Mouse (Mus musculus): ENCODE measurements around the gene Ankrd31.
"Not testable (repeated sequence)": the region's sequence is repeated elsewhere in the genome, so short reads cannot be mapped to it uniquely, and the experiment has no call there.

Gene Ankrd31

DNA sequence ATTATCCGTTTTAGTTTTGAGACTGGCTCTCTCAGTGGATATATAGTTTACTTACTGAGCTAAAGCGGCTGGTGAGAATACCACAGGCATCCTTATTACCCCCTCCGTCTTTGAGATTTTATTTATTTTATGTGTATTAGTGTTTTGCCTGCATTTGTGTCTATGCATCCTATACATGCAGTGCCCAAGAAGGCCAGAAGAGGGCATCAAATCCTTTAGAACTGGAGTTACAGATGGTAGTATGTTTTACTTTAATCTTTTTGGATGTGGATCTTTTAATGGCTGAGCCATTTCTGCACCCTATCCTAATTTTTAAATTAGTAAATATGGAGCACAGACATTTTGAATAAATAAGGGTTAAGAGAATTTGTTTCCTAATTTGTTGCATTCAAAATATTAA, 107.1 kb downstream of the Ankrd31 start:
- peak; percentile 42 to 66 for DNase-seq (ENCODE audit: low spot score in 2 of 2)

DNA sequence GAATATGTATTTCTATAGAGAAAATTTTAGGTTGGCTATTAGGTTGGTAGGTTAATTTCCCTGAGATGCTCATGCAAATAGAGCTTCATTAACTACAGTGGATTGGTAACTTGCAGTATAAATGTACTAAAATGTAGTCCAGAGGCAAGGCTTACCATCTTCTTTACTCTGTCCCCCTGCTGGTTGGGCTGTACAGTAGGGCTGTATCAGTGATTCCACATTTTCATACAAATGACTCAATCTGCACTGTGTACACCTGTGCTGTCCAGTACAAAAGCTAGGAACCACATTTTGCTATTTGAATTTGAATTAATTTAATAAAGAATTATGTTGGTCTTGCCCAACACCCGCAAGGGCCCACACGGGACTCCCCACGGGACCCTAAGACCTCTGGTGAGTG, 111.1 kb downstream of the Ankrd31 start:
- no peak for DNase-seq (ENCODE audit: low spot score in 2 of 2)

DNA sequence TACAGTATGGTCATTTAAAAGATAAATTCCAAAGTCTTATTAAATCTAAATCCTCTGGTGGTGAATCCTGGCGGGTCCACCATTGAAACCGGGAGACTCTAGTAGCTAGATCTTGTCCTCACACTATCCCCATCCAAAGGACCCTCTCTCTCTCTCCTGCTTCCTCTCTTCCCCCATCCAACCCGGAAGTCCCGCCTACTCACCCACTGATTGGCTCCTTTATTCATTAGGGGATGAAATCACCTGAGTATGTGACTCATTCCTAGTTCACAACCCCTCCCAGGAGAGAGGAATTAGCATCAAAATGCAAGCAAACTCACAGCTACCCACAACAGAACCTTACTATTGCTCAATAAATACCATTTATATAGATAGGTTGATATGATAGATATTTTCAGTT, 122.7 kb downstream of the Ankrd31 start:
- DNase-seq (ENCODE audit: low spot score in 2 of 2), result no peak

DNA sequence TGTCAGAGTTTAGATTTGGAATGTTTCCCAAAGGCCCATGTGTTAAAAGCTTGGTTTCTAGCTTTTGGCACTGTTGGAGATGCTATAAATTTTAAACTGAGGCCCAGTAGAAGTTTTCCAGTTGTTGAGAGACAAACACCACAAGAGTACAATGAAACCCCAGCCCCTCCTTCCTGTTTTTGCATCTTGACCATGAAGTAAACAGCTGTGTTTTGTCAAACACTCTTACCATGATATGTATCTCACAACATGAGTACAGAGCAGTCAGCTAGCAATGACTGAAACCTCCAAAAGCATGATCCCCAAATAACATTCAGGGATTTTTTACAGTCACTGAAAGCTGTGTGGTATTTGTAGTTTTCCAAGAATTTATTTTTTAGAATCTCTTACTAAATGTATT, 126.0 kb downstream of the Ankrd31 start:
- DNase-seq (ENCODE audit: low spot score in 2 of 2), result no peak

DNA sequence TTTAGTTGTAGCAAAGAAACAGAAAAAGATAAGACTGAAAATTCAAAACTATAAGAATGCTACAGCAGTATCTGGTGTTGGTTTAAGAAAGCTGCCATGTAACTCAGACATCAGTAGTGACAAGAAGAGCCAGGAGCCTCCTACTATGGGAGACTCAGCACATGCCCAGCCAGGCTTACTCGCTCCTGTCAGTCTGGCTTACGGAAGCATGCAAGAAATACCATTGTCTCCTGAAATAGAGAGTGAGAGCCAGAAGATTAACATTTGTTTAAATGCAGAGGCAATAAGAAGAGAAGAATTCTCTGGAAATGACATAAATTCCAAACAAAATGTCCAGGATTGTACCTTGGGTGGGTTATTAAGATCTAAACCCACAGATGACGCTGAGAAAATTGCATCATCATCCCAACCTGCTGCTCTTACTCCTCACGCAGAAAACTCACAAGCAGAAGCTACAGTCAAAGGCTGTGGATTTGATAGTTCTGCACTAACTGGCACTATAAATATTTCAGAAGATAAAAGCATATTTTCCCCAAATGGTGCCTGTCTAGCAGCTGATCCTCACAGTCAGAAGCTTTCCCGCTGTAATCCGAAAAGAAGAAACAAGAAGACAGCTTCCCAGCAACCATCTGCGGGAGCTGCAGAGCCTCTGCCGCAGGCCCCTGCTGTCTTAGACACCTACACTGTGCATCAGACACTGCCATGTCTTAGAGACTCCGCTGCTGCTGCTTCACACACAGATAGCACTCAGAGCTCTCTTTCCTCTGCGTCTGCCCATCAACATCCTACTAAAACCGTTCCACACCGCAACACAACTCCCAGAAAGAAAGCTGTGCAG, 130.4 kb downstream of the Ankrd31 start:
- no peak for DNase-seq (ENCODE audit: low spot score in 2 of 2)

DNA sequence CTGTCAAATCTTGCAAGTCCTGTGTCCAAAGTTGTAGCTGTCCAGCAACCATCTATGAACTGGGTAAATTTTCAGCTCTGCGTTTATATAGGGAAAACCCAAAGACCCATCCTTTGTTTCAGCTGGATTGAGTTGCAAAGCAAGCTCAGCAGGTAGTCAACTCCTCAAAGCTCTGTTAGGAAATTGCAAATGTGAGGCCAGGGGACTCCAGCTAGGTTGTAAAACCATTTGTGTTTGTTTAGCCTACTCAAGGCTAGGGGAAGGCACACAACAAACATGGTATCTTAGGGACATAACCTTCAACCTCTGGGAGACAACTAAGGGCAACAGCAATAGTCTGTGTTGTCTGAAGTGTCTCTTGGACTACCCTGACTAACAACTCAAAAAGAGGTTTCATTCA, 136.5 kb downstream of the Ankrd31 start:
- no peak for DNase-seq (ENCODE audit: low spot score in 2 of 2)

DNA sequence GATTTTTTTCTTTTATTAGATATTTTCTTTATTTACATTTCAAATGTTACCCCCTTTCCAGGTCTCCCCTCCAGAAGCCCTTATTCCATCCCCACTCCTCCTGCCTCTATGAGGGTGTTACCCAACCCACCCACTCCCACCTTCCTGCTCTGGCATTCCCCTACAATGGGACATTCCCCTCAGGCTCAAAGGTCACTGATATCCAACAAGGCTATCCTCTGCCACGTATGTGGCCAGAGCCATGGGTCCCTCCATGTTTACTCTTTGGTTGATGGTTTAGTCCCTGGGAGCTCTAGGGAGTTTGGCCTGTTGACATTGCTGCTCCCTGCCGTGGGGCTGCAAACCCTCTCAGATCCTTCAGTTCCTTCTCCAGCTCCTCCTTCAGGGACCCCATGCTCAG, 141.9 kb downstream of the Ankrd31 start:
- no peak for DNase-seq (ENCODE audit: low spot score in 2 of 2)

DNA sequence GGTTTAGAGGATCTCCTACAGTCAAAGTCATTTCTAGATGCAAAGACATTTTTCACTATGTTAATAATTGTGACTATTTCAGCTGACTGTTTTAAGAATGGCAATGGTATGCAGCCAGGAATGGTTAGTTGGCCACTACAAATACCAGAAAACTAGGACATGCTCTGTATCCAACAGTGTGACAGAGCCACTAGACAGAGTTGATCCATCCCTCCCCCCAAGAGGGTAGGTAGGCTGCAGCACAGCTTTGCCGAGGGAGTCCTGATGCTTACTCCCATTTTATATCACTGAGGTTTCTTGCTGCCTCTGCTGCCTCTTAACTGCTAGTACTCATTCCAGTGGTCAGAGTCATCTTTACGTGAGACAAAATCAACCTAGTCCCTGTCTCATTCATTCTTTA, 147.1 kb downstream of the Ankrd31 start:
- no peak for DNase-seq (ENCODE audit: low spot score in 2 of 2)

DNA sequence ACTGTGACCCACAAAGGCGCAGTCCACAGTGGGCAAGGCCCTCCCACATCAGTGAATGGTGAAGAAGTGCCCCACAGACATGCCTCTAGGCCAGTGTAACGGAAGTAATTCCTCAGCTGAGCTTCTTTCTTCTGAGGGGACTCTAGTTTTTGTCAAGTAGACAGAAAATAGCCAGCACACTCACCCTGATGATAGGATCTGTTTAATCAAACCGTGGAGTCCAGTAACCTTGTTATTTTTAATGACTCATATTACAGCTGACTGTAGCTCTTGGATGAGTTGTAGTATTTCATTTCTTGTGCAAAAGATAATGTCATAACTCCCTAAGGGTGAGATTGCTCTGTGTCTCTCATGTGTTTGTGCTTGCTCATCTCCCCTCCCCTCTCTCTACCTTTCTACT, 158.6 kb downstream of the Ankrd31 start:
- no peak for DNase-seq (ENCODE audit: low spot score in 2 of 2)

DNA sequence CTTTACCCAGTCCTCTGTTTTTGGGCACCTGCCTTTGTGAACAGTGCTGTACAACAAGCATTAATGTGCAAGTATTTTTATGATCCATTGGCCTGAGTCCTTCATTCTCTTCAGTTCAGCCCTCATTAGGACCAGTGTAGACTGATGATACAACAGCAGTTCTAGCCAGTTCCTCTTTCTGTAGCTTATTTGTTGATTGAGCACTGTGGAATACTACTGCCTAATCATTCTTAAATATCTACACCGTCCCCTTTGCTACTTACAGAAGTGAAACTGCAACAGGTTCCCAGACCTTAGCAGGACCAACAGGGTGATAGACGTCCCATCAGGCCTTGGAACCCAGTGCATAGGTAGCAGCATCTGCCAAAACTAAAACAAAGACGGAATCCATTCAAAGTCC, 163.1 kb downstream of the Ankrd31 start:
- DNase-seq (ENCODE audit: low spot score in 2 of 2), result no peak

DNA sequence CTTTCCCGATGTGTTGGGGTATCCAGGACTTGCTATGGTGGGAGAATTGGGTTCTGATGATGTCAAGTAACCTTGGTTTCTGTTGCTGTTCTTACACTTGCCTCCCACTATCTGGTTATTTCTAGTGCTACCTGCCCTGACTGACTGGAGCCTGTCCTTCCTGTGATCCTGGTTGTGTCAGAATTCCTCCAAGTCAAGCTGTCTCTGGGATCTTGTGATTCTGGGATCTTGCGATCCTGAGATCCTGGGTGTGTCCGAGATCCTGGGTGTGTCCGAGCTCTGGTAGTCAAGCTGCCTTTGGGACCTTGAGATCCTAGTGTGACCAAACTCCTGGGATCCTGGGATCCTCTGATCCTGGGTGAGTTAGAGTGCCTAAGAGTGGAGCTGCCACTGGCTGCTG, 175.1 kb downstream of the Ankrd31 start:
- not testable (repeated sequence) for DNase-seq (ENCODE audit: low spot score in 2 of 2)

DNA sequence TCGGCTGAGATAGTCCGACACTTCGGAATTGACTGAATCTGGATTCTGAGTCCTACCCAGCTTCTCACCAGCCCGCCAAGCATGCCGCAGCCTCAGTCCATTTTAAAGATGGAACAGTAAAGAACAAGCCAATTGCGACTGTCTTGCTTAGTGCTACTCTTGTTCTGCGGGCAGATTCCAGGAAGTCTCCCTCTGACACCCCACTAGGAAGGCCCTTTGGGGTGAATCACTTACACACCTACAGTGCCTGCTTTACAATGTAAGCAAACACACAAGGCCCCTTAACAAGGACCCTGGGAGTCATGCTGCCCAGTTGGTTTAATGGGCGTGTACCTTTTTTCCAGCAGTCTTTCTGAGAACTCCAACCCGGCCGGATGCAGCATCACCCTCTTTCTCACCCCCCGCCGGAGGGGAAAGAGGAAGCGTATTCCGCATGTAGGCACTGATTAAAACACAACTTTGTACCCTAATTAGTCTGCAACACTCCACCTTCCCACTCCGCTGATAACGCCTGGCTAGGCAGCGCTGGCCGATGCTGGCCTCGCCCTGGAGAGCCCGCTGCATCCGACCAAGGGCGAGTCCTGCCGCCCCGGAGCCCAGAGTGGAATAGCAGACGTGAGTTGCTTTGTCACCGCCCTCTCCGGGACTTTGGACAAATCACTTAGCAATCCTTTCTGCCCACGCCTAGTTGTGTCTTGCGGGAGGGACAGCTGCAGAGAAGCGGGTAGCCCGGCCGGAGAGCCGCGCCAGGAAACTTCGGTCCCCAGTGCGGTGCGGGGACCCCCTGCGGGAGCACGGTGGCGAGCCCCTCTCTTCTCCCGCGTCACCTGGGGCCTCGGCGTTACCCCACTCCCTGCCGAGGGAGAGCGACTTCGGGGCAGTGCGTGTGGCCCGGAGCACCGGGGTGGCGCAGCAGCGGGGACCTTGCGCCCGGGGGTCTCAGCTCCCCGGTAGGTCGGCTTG, 176.2 kb downstream of the Ankrd31 start, which contains the start of gene Gcnt4:
TSS of gene Gcnt4 (plus strand) at position 691 of the 963 bp plus-strand sequence.
- DNase-seq (ENCODE audit: low spot score in 2 of 2), result no peak

DNA sequence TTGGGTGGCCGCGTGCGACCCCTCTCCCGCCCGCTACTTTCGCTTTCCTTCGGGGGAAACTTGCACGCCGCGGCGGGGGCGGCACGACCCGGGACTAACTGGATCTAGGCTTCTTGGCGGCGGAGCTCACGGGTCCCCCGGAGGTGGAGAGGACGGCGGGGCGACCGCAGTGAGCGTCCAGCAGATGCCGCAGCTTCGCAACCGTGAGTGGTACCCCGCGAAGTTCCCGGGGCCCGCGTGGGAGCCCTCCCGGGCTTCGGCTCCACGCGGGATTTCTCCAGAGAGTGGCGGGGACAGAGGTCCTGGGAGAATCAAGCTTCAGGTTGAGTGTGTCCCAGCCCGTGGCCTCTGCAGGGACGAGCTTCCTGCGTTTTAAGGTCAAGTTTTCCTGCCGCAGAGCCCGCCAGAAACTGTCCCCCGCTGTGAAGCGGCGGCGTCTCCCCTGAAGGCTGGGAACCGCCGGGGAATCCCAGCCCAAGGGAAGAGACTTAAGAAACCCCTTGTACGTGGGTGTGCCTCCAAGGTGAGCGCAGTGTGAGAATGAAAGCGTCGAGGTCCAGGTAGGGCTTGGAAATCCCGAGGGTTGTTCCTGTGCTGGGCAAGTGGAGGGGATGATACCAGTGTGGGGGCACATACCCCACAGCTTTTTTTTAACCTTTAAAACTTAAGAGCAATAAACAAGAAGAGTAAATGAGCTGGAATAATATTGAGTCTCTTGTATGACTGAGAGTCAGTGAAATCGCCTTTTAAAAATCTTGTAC, 177.1 kb downstream of the Ankrd31 start:
- peak in 1 of 2 experiments; percentile 66 for DNase-seq (ENCODE audit: low spot score in 2 of 2)

DNA sequence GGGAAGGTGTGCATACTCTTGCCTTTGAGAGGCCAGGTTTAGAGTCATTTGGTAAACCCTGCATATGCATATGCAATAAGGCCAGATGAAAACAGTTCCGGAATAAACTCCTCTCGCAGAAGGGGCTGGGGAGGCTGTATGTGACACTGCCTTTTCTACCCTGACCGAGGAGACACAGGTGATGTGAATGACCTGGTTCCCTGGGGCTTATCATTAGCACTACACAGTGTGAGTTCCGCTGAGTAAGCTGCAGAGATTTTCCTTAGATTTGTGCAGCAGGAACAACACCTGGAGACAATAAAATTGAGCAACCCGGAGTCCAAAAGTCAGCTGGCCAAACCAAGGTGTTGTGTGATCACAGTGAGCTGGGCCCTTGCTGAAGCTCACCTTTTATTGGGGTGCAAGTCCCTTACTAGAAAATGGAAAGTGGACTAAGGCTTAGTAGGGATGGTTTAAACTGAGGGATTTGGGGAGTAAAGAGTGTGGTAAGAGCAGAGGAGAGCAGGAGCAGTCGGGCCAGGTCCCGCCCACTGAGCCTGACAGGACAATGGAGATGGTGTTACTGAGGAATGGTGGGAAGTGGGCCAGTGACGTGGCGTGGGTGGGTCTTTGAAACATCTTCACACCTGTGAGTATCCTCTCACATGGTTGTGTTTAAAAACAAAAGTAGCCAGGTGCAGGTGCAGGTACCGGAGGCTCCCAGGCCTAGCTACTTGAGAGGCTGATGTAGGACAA, 178.1 kb downstream of the Ankrd31 start:
- no peak for DNase-seq (ENCODE audit: low spot score in 2 of 2)

DNA sequence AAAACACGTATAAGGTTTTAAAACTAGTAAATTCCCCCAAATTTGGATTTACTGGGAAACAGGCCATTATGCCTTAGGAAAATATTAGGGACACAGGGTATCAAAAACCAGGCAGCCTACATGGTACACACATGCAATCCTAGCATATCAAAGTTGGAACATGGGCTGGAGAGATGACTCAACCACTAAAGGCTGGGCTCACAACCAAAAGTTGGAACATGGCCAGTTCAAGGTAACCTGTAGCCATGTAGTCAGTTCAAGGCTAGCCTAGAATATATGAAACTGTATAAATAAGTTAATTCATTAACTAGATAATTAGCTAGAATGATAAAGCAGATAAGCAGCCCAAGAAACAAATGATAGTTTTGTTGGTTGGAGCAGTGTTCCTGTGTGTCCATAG, 179.7 kb downstream of the Ankrd31 start:
- DNase-seq (ENCODE audit: low spot score in 2 of 2), result no peak

DNA sequence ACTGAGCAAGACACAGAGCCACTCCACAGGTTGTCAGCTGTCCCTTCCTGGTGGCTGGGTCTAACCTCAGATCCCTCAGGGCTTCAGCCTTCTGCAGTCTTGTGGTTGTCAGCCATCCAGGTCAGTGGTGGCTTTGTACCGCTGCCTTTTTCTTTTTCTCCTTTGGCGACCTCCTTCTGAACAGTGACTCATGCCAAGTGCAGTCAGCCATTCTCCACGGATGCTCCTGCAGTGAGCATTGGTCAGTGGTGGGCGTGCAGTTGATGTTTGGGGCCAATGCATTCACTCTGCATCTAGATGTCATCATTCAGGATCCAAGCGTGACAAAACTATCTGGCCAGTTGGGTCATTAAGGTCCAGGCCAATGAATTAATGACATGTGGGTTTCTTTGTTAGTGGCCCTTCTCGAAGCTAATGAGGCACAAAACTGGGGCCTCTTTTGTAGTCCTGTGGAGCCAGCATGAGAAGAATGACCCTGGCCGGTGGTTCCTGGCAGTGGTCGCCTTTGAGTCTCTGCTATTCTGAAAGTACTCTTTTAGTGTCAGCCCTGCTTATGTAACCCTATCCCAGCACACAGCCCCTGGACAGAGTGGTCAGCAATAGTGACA, 180.5 kb downstream of the Ankrd31 start:
- DNase-seq (ENCODE audit: low spot score in 2 of 2), result no peak

DNA sequence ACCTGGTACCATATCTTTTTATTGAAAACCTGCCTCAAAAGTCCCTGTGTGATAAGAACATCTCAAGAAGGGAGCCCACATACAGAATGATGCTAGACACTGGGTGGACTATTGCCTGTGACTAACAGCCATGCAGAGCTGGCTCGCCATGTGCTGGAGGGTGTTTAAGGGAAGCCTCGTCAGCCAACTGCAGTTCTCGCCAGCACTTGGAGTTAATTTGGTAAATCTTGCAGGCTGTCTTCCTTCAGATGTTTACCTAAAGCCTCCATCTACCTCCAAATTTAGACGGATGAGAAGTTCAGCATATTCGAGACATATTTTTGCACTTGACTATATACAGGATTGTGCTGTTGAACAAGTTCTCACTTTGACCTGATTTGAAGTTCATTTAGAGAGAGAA, 184.7 kb downstream of the Ankrd31 start:
- DNase-seq (ENCODE audit: low spot score in 2 of 2), result no peak

DNA sequence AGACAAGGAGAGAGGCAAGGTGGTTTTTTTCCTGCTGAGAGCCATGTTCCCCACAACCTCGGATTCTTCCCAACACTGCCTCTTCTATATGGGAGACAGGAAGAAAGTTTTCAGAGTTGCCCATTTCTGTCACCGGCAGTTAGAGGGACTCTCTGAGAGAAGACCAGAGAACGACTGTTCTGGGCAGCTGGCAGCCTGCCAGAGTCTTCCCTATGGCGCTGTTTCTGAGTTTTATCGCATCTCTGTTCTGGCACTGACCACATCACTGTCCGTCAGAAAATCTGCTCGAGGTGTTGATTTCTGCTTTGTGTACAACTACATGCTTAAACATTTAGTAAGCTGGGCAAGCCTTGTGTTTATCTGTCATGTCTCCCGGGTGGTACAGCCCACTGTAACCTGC, 185.3 kb downstream of the Ankrd31 start:
- no peak for DNase-seq (ENCODE audit: low spot score in 2 of 2)

DNA sequence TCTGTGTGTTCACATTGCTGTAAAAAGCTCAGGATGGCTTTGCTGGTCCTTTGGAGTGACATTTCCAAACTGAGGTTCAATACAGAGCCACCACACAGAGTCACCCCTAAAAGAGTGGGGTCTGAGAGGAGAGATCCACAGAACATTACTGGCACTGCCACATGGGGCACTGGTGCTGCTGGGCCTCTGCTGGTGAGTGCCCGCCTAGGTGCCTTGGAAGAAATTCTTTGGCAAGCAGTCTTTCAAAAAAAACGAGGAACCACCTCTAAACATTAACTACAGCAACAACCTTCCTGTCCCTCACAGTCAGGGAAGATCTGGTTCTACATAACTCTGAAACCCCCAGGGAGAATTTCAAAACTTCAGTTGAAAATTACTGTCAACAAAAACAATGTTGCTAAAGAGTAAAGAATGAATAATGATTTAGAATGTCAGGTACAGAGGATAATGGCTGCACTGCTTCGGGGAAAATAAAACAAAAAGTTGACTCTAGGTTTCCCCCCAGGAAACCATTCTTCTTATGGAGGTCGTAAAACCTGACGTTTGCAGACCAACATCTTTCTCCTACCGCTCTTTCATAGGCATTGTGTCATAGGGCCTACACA, 188.2 kb downstream of the Ankrd31 start:
- DNase-seq (ENCODE audit: low spot score in 2 of 2), result no peak

DNA sequence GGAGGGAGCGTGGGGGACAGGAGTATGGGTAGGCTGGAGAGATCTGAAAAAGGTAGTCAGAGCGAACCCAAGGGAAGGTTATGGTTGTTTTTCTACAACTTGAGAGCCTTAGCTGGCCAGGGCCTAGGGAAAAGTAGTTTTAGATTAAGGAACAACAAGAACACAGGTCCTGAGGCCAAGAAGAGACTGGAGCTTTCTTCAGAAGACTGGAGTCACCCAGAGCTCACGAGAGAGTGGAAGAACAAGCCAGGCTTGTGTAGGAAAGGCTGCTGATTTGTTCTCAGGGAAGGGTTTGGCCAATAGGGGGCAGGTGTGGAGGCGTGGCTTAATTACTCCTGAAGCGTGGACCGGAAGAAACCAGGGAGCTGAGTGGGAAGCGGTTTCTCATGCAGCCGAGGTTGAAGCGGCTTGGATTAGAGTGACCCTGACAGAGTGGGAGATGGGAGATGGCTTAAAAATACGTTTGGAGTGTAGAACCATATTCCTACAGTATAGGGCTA, 189.0 kb downstream of the Ankrd31 start:
- no peak for DNase-seq (ENCODE audit: low spot score in 2 of 2)
